Mouse (Mus musculus): ENCODE data around the gene B4galt2. TPM values are rescaled to one million over a fixed set of nuclear protein-coding genes. Genes with fewer than 3 reads are reported as not detected.

Gene B4galt2
- polyA plus RNA-seq, 1 experiment from 2014 or later = 30.3 TPM

- peak overlapping the region; percentile 83 for H3K27ac ChIP-seq (ENCODE audit: low read length)
- peak overlapping the region; percentile 58 for H3K4me2 ChIP-seq (replicated peaks; ENCODE audit: low read depth, low read length)
- peak overlapping the region; percentile 72 for H3K4me3 ChIP-seq (ENCODE audit: low read depth, low read length)
- peak overlapping the region; percentile 53 for H3K9ac ChIP-seq (replicated peaks; ENCODE audit: low read depth, low read length)
- no peaks in the 10 kb centered on the region for H3K27me3 ChIP-seq (ENCODE audit: control insufficient read depth, insufficient read depth, low read length)
- under 1% methylated on average over 56 of the region's 60 CpGs for WGBS
- H3K36me3 ChIP-seq (ENCODE audit: control insufficient read depth, insufficient read depth, low read length) = no peaks in the 10 kb centered on the region
- peak; percentile 19 for ATAC-seq (ENCODE audit: insufficient number of reproducible peaks, insufficient read depth, low FRiP score, low read depth)
- H3K9me3 ChIP-seq (ENCODE audit: control insufficient read depth, low read depth, low read length) = no peaks in the 10 kb centered on the region
- peaks cover 17% of the 10 kb centered on the region; the same call in 1 of the 2 replicates for H3K4me1 ChIP-seq (ENCODE audit: control insufficient read depth, insufficient read depth, low read length)
Observed at GRCm38 (mm10) chr4:117835531-117836111, 47.7 kb downstream of the B4galt2 start.

- ATAC-seq (ENCODE audit: insufficient number of reproducible peaks, insufficient read depth, low FRiP score, low read depth) = peak; percentile 50
- Histone ChIP-seq H3K36me3 (ENCODE audit: control insufficient read depth, insufficient read depth, low read length) (no peaks in the 10 kb centered on the region), H3K9ac (replicated peaks; ENCODE audit: low read depth, low read length) (peak overlapping the region; percentile 53), H3K27ac (ENCODE audit: low read length) (peak overlapping the region; percentile 83), H3K9me3 (ENCODE audit: control insufficient read depth, low read depth, low read length) (no peaks in the 10 kb centered on the region), H3K4me3 (ENCODE audit: low read depth, low read length) (peak overlapping the region; percentile 72), H3K4me1 (ENCODE audit: control insufficient read depth, insufficient read depth, low read length) (peaks cover 23% of the 10 kb centered on the region; the same call in 1 of the 2 replicates), H3K27me3 (ENCODE audit: control insufficient read depth, insufficient read depth, low read length) (no peaks in the 10 kb centered on the region), H3K4me2 (replicated peaks; ENCODE audit: low read depth, low read length) (peak overlapping the region; percentile 58)
- WGBS = under 1% methylated on average over 35 of the region's 36 CpGs
Observed at GRCm38 (mm10) chr4:117834845-117835530, 48.3 kb downstream of the B4galt2 start.

GRCm38 (mm10) chr4:117834457-117834844 is 48.8 kb downstream of the B4galt2 start, which contains the start of gene Slc6a9:
Slc6a9 (plus strand) TSS chr4:117834506.
- peak within 1 kb of the TSS; percentile 72 for H3K4me3 ChIP-seq (ENCODE audit: low read depth, low read length)
- no peaks in the 10 kb centered on the region for H3K27me3 ChIP-seq (ENCODE audit: control insufficient read depth, insufficient read depth, low read length)
- peak within 1 kb of the TSS; percentile 83 for H3K27ac ChIP-seq (ENCODE audit: low read length)
- ATAC-seq (ENCODE audit: insufficient number of reproducible peaks, insufficient read depth, low FRiP score, low read depth) = no peak
- no peaks in the 10 kb centered on the region for H3K9me3 ChIP-seq (ENCODE audit: control insufficient read depth, low read depth, low read length)
- no peaks in the 10 kb centered on the region for H3K36me3 ChIP-seq (ENCODE audit: control insufficient read depth, insufficient read depth, low read length)
- H3K4me2 ChIP-seq (replicated peaks; ENCODE audit: low read depth, low read length) = peak within 1 kb of the TSS; percentile 58
- peak within 1 kb of the TSS; percentile 53 for H3K9ac ChIP-seq (replicated peaks; ENCODE audit: low read depth, low read length)
- 22% methylated on average over 3 of the region's 3 CpGs for WGBS
- peaks cover 28% of the 10 kb centered on the region; the same call in 1 of the 2 replicates for H3K4me1 ChIP-seq (ENCODE audit: control insufficient read depth, insufficient read depth, low read length)

DNA sequence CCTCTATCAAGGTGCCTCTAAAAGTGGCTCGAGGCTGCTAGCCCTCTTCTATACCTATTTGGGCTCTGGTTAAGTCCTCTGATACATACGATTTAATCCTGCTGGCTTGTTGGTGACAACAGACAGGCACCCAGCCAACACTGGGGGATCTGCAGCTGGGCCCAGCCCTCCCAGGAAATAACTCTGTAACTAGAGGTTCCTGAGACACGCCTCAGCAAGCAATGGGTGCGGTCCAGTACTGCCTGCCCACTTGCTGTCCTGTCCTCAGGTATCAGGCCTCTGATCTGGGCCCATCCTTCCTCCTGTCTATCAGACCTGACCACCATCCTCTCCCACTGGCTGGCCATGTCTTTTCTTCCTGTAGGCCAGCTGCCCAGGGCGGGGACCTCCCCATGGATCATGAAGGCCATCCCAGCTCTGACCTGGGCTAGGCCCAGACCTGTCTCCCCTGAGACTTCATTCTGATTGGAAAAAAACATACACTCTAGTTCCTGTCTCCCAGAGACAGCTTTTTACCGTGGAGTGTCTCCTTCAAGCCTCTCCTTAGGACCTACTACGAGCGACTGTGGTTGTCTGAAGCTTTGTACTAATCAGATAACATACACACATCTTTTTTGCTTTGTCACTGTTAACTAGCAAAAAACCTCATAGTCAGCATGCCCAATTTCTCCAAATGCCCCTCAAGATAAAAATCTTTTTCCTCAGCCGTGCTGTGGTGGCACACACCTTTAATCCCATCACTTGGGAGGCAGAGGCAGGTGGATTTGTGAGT is 51.2 kb downstream of the B4galt2 start:
- no peaks in the 10 kb centered on the region for H3K9me3 ChIP-seq (ENCODE audit: control insufficient read depth, low read depth, low read length)

GRCm38 (mm10) chr4:117831499-117831898 is 51.8 kb downstream of the B4galt2 start:
- no peak overlapping the region for H3K4me2 ChIP-seq (replicated peaks; ENCODE audit: low read depth, low read length)
- H3K4me3 ChIP-seq (ENCODE audit: low read depth, low read length) = no peak overlapping the region
- no peak overlapping the region for H3K27ac ChIP-seq (ENCODE audit: low read length)
- peaks cover 22% of the 10 kb centered on the region; the same call in 1 of the 2 replicates for H3K4me1 ChIP-seq (ENCODE audit: control insufficient read depth, insufficient read depth, low read length)
- no peak for ATAC-seq (ENCODE audit: insufficient number of reproducible peaks, insufficient read depth, low FRiP score, low read depth)
- no peaks in the 10 kb centered on the region for H3K9me3 ChIP-seq (ENCODE audit: control insufficient read depth, low read depth, low read length)
- H3K36me3 ChIP-seq (ENCODE audit: control insufficient read depth, insufficient read depth, low read length) = no peaks in the 10 kb centered on the region
- no peak overlapping the region for H3K9ac ChIP-seq (replicated peaks; ENCODE audit: low read depth, low read length)
- H3K27me3 ChIP-seq (ENCODE audit: control insufficient read depth, insufficient read depth, low read length) = no peaks in the 10 kb centered on the region
- 67% methylated on average over 2 of the region's 2 CpGs for WGBS

More for the DNA sequence above, 51.2 kb downstream of the B4galt2 start:
- Histone ChIP-seq H3K27me3 (ENCODE audit: control insufficient read depth, insufficient read depth, low read length) (no peaks in the 10 kb centered on the region), H3K27ac (ENCODE audit: low read length) (no peak overlapping the region), H3K4me3 (ENCODE audit: low read depth, low read length) (no peak overlapping the region), H3K4me1 (ENCODE audit: control insufficient read depth, insufficient read depth, low read length) (peaks cover 27% of the 10 kb centered on the region; the same call in 1 of the 2 replicates), H3K9ac (replicated peaks; ENCODE audit: low read depth, low read length) (no peak overlapping the region), H3K36me3 (ENCODE audit: control insufficient read depth, insufficient read depth, low read length) (no peaks in the 10 kb centered on the region), H3K4me2 (replicated peaks; ENCODE audit: low read depth, low read length) (no peak overlapping the region)
- no peak for ATAC-seq (ENCODE audit: insufficient number of reproducible peaks, insufficient read depth, low FRiP score, low read depth)
- WGBS = 69% methylated on average over 9 of the region's 9 CpGs

GRCm38 (mm10) chr4:117830801-117831200 is 52.5 kb downstream of the B4galt2 start:
- ATAC-seq (ENCODE audit: insufficient number of reproducible peaks, insufficient read depth, low FRiP score, low read depth) = no peak
- WGBS = 91% methylated on average over 9 of the region's 9 CpGs
- peaks cover 22% of the 10 kb centered on the region; the same call in 1 of the 2 replicates for H3K4me1 ChIP-seq (ENCODE audit: control insufficient read depth, insufficient read depth, low read length)

DNA sequence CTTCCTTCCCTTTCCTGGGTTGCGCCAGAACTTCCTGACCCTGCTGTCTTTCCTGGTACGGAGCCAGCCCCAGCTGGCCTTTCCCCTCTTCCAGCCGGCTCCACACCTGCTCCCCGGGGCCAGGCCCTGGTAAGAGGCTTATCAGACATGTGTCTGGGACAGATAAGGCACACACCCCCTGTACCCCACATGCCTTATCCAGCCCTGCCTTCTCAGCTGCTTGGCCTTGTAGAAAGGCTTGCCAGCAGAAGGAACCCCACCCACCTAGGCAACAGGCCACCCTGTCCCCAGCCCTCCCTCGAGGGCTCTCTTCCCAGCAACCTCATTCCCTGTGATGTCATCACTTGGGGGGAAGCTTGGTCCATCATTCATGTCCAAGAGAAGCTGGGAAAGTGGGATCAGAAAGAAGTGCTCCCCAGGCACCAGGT is 53.1 kb downstream of the B4galt2 start:
- Histone ChIP-seq H3K36me3 (ENCODE audit: control insufficient read depth, insufficient read depth, low read length) (no peaks in the 10 kb centered on the region), H3K27me3 (ENCODE audit: control insufficient read depth, insufficient read depth, low read length) (no peaks in the 10 kb centered on the region), H3K27ac (ENCODE audit: low read length) (no peak overlapping the region), H3K9ac (replicated peaks; ENCODE audit: low read depth, low read length) (no peak overlapping the region), H3K4me2 (replicated peaks; ENCODE audit: low read depth, low read length) (0 out of 2 replicates have a peak overlapping the region, but pooled peaks have one; percentile 11), H3K9me3 (ENCODE audit: control insufficient read depth, low read depth, low read length) (no peaks in the 10 kb centered on the region), H3K4me3 (ENCODE audit: low read depth, low read length) (no peak overlapping the region), H3K4me1 (ENCODE audit: control insufficient read depth, insufficient read depth, low read length) (peaks cover 22% of the 10 kb centered on the region; the same call in 1 of the 2 replicates)
- peak; percentile 75 for ATAC-seq (ENCODE audit: insufficient number of reproducible peaks, insufficient read depth, low FRiP score, low read depth)
- 11% methylated on average over 5 of the region's 5 CpGs for WGBS

More at GRCm38 (mm10) chr4:117830801-117831200, 52.5 kb downstream of the B4galt2 start:
- no peak overlapping the region for H3K27ac ChIP-seq (ENCODE audit: low read length)
- H3K4me2 ChIP-seq (replicated peaks; ENCODE audit: low read depth, low read length) = no peak overlapping the region
- no peaks in the 10 kb centered on the region for H3K36me3 ChIP-seq (ENCODE audit: control insufficient read depth, insufficient read depth, low read length)
- no peak overlapping the region for H3K4me3 ChIP-seq (ENCODE audit: low read depth, low read length)
- no peak overlapping the region for H3K9ac ChIP-seq (replicated peaks; ENCODE audit: low read depth, low read length)
- no peaks in the 10 kb centered on the region for H3K9me3 ChIP-seq (ENCODE audit: control insufficient read depth, low read depth, low read length)
- H3K27me3 ChIP-seq (ENCODE audit: control insufficient read depth, insufficient read depth, low read length) = no peaks in the 10 kb centered on the region

Measured in stomach, embryonic 14.5 days (tissue).